Mouse (Mus musculus) stomach, embryonic 14.5 days (tissue): Measurements from ENCODE around the gene Slc45a1. TPM values are rescaled to one million over a fixed set of nuclear protein-coding genes. Genes with fewer than 3 reads are reported as not detected.

Experiments used
- ATAC-seq: fragments of 200-750 bp; cut with Nextera tagmentation; 2 replicates; pipeline ENCODE4 v1.8.0; 2017; ENCODE audit warnings: low read depth, moderate TSS enrichment; ENCODE audit not compliant: insufficient number of reproducible peaks, insufficient read depth, low FRiP score
- H3K27ac ChIP-seq: fragments of 300-500 bp; sonication (generic); 2 replicates; pipeline ENCODE4 v1.5.1; 2014; ENCODE audit warnings: mild to moderate bottlenecking, low read length, moderate library complexity, mixed read lengths
- H3K27me3 ChIP-seq: fragments of 300-500 bp; sonication (generic); 2 replicates; pipeline ENCODE4 v1.6.1; 2014; ENCODE audit warnings: low read length, control low read depth, mixed read lengths; ENCODE audit not compliant: control insufficient read depth, insufficient read depth
- H3K36me3 ChIP-seq: fragments of 300-500 bp; sonication (generic); 2 replicates; pipeline ENCODE4 v1.6.1; 2014; ENCODE audit warnings: mild to moderate bottlenecking, control low read depth, low read length, moderate library complexity, mixed read lengths; ENCODE audit not compliant: control insufficient read depth, insufficient read depth
- H3K4me1 ChIP-seq: fragments of 300-500 bp; sonication (generic); 2 replicates; pipeline ENCODE4 v1.6.1; 2014; ENCODE audit warnings: low read length, control low read depth, mixed read lengths; ENCODE audit not compliant: control insufficient read depth, insufficient read depth
- H3K4me2 ChIP-seq: fragments of 300-500 bp; sonication (generic); replicated peaks from 2 replicates; pipeline ENCODE4 v1.6.1; 2014; ENCODE audit warnings: low read depth, low read length, control low read depth
- H3K4me3 ChIP-seq: fragments of 300-500 bp; sonication (generic); 2 replicates; pipeline ENCODE4 v1.5.1; 2014; ENCODE audit warnings: low read depth, low read length, control low read depth
- H3K9ac ChIP-seq: fragments of 300-500 bp; sonication (generic); replicated peaks from 2 replicates; pipeline ENCODE4 v1.6.1; 2014; ENCODE audit warnings: low read depth, mild to moderate bottlenecking, control low read depth, low read length, moderate library complexity, mixed read lengths
- H3K9me3 ChIP-seq: fragments of 300-500 bp; sonication (generic); 2 replicates; pipeline ENCODE4 v1.6.1; 2016; ENCODE audit warnings: low read depth, low read length, control low read depth; ENCODE audit not compliant: control insufficient read depth
- WGBS: fragments of 180-500 bp; shearing (Covaris S2); extraction: QIAGEN DNeasy Blood & Tissue Kit; methylation state at CpG from one replicate; pipeline ENCODE4 v1.1.7; 2014; 5-methylcytosine and 5-hydroxymethylcytosine counted together
- polyA plus RNA-seq: library from polyadenylated mRNA; unstranded; fragments of >200 nt; fragmentation: Nextera tagmentation; extraction: Ambion mirVana; gene quantifications from 2 replicates; pipeline ENCODE4 v1.2.1, GENCODE M21; 2014

Slc45a1 gene
- polyA plus RNA-seq, 1 experiment from 2014 or later, result 1.6 TPM

DNA sequence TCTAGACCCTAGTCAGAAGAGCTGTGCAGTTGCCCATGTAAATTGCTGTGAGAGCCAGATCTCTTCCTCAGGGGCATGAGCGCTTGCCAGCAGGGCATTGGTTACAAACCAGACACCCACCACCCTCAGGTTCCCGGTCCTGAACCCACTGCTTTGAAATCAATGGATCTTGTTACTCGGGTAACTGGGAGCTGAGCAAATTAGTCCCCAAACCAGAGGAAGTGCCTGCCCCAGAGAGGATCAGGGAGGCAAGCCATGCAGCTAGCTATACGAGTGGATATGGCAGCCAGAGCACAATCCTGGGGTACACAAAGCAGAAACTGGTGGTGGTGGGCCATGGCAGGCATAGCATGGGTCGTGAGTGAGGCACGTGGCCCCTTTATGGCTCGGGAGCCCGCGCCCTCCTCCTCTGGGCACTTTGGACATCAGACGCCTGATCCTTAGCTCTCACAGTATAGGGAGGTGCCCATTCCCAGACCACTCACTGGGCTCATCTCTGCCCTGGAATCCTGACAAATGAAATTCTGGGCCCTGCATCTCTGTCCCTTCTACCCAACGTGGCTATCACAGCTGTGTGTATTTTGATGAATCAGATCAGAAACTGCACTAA lies 27.7 kb downstream of the Slc45a1 start:
- no peaks in the 10 kb centered on the region for H3K9me3 ChIP-seq
- no peaks in the 10 kb centered on the region for H3K4me1 ChIP-seq
- 61% methylated on average over 11 of the region's 11 CpGs for WGBS
- H3K36me3 ChIP-seq, result peaks cover 21% of the 10 kb centered on the region
- H3K4me2 ChIP-seq, result no peak overlapping the region
- no peak for ATAC-seq
- no peak overlapping the region for H3K4me3 ChIP-seq
- no peak overlapping the region for H3K27ac ChIP-seq
- no peaks in the 10 kb centered on the region for H3K27me3 ChIP-seq
- no peak overlapping the region for H3K9ac ChIP-seq

GRCm38 (mm10) chr4:150622641-150623040 lies 29.3 kb downstream of the Slc45a1 start:
- H3K4me1 ChIP-seq, result no peaks in the 10 kb centered on the region
- no peaks in the 10 kb centered on the region for H3K9me3 ChIP-seq
- no peak overlapping the region for H3K4me3 ChIP-seq
- H3K9ac ChIP-seq, result no peak overlapping the region
- ATAC-seq, result no peak
- H3K4me2 ChIP-seq, result no peak overlapping the region
- WGBS, result 90% methylated on average over 13 of the region's 13 CpGs
- no peaks in the 10 kb centered on the region for H3K27me3 ChIP-seq
- no peak overlapping the region for H3K27ac ChIP-seq
- H3K36me3 ChIP-seq, result peaks cover 37% of the 10 kb centered on the region

DNA sequence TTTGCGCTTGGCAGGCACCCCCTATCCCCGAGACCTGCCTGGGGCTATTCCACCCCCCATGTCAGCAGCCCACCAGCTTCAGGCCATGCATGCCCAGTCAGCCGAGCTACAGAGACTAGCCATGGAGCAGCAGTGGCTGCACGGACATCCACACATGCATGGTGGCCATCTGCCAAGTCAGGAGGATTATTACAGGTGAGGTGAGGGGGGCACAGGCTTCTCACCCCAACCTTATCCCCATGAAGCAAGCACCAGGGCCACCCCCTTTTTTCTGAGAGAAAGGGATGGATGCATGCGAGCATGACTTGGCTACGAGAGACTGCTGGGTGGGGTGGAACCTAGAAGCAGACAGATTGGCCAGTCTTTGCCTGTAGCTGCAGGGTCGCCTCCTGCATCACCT lies 33.0 kb downstream of the Slc45a1 start:
- Histone ChIP-seq H3K9me3 (no peaks in the 10 kb centered on the region), H3K4me3 (no peak overlapping the region), H3K27ac (no peak overlapping the region), H3K36me3 (peaks cover 74% of the 10 kb centered on the region), H3K27me3 (no peaks in the 10 kb centered on the region), H3K4me1 (no peaks in the 10 kb centered on the region), H3K4me2 (no peak overlapping the region), H3K9ac (no peak overlapping the region)
- 87% methylated on average over 7 of the region's 7 CpGs for WGBS
- ATAC-seq, result no peak

DNA sequence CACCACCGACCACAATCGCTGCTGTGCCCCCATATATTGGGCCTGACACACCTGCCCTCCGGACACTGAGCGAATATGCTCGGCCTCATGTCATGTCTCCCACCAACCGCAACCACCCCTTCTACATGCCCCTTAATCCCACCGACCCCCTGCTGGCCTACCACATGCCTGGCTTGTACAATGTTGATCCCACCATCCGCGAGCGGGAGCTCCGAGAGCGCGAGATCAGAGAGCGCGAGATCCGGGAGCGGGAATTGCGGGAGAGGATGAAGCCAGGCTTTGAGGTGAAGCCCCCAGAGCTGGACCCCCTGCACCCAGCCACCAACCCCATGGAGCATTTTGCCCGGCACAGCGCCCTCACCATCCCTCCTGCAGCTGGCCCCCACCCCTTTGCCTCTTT lies 35.1 kb downstream of the Slc45a1 start:
- no peak overlapping the region for H3K4me2 ChIP-seq
- no peaks in the 10 kb centered on the region for H3K4me1 ChIP-seq
- no peak overlapping the region for H3K27ac ChIP-seq
- no peaks in the 10 kb centered on the region for H3K9me3 ChIP-seq
- no peak for ATAC-seq
- H3K4me3 ChIP-seq, result no peak overlapping the region
- no peak overlapping the region for H3K9ac ChIP-seq
- WGBS, result 94% methylated on average over 20 of the region's 20 CpGs
- H3K27me3 ChIP-seq, result no peaks in the 10 kb centered on the region
- H3K36me3 ChIP-seq, result peaks cover 88% of the 10 kb centered on the region

DNA sequence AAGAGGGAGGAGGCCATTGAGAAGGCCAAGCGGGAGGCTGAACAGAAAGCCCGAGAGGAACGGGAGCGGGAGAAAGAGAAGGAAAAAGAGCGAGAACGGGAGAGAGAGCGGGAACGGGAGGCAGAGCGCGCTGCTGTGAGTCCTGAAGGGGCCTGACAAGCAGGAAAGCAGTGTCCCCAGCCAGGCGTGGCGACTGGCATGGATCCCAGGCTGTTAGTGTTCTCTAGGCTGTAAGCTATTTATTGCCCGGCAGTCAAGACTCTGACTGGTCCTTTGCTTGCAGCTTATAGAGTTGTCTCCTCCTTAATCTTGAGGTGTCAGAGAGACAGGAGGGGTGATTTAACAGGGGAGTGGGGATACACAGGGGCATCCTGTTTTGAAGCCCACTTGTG lies 35.9 kb downstream of the Slc45a1 start:
- H3K27ac ChIP-seq, result no peak overlapping the region
- WGBS, result 90% methylated on average over 13 of the region's 13 CpGs
- no peak overlapping the region for H3K4me2 ChIP-seq
- no peaks in the 10 kb centered on the region for H3K27me3 ChIP-seq
- H3K4me1 ChIP-seq, result no peaks in the 10 kb centered on the region
- ATAC-seq, result no peak
- peaks cover 94% of the 10 kb centered on the region for H3K36me3 ChIP-seq
- H3K9me3 ChIP-seq, result no peaks in the 10 kb centered on the region
- H3K9ac ChIP-seq, result no peak overlapping the region
- H3K4me3 ChIP-seq, result no peak overlapping the region

DNA sequence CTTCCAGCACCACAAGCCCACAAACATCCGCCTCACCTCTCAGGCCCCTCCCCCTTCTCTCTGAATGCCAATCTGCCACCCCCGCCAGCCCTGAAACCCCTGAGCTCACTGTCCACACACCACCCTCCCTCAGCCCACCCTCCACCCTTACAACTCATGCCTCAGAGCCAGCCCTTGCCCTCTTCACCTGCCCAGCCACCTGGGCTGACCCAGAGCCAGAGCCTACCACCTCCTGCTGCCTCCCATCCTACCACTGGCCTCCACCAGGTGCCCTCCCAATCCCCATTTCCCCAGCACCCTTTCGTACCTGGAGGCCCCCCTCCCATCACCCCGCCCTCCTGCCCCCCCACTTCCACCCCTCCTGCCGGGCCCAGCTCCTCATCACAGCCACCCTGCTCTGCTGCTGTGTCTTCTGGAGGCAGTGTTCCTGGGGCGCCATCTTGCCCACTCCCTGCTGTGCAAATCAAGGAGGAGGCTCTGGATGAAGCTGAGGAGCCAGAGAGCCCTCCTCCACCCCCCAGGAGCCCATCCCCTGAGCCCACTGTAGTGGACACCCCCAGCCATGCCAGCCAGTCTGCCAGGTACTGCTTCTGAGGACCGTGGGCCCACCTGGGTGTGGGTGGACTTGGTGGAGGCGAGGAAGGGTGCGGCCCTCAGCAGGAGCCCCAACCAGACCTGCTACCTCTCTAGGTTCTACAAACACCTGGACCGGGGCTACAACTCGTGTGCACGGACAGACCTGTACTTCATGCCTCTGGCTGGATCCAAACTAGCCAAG lies 36.5 kb downstream of the Slc45a1 start:
- Histone ChIP-seq H3K27me3 (no peaks in the 10 kb centered on the region), H3K4me3 (no peak overlapping the region), H3K4me1 (no peaks in the 10 kb centered on the region), H3K9ac (no peak overlapping the region), H3K9me3 (no peaks in the 10 kb centered on the region), H3K27ac (no peak overlapping the region), H3K4me2 (no peak overlapping the region), H3K36me3 (peaks cover 95% of the 10 kb centered on the region)
- 89% methylated on average over 12 of the region's 12 CpGs for WGBS
- ATAC-seq, result no peak

DNA sequence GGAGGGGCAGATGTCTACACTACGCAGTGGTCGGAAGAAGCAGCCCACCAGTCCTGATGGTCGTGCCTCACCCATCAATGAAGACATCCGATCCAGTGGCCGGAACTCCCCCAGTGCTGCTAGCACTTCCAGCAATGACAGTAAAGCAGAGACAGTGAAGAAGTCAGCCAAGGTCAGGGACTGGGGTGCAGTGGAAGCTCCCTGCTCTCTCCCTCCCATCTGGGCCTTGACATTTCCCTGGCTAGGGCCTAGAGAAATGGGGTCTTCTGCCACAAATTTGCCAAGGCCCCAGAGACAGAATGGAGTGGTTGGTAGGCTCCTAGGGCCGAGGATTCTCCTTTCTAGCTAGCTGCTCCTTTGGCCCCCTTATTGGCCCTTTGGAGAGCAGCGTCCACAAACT lies 38.3 kb downstream of the Slc45a1 start:
- Histone ChIP-seq H3K9me3 (no peaks in the 10 kb centered on the region), H3K36me3 (peaks cover 80% of the 10 kb centered on the region), H3K4me1 (no peaks in the 10 kb centered on the region), H3K27me3 (no peaks in the 10 kb centered on the region), H3K27ac (no peak overlapping the region), H3K9ac (no peak overlapping the region), H3K4me2 (no peak overlapping the region), H3K4me3 (no peak overlapping the region)
- ATAC-seq, result no peak
- WGBS, result 94% methylated on average over 7 of the region's 7 CpGs

GRCm38 (mm10) chr4:150608670-150609069 lies 43.3 kb downstream of the Slc45a1 start:
- no peak overlapping the region for H3K9ac ChIP-seq
- no peak overlapping the region for H3K4me3 ChIP-seq
- H3K9me3 ChIP-seq, result no peaks in the 10 kb centered on the region
- peaks cover 33% of the 10 kb centered on the region for H3K36me3 ChIP-seq
- peaks cover 8% of the 10 kb centered on the region; the same call in 1 of the 2 replicates for H3K4me1 ChIP-seq
- H3K27me3 ChIP-seq, result no peaks in the 10 kb centered on the region
- no peak for ATAC-seq
- H3K4me2 ChIP-seq, result no peak overlapping the region
- no peak overlapping the region for H3K27ac ChIP-seq
- WGBS, result 97% methylated on average over 3 of the region's 3 CpGs
